Mouse (Mus musculus) heart, embryonic 14.5 days (tissue): ENCODE data around the gene Ndufb4. TPM values are rescaled to one million over a fixed set of nuclear protein-coding genes. Genes with fewer than 3 reads are reported as not detected.

Source experiments
- polyA plus RNA-seq: library from polyadenylated mRNA; unstranded; fragments of >200 nt; fragmentation: Nextera tagmentation; extraction: Ambion mirVana; gene quantifications from 2 replicates; pipeline ENCODE4 v1.2.1, GENCODE M21; 2014

Ndufb4 gene
- polyA plus RNA-seq, 1 experiment from 2014 or later = 116 TPM

Other genes starting within 250 kb of the Ndufb4 start
- 20.9 and 21.2 TPM in 2 replicates for gene Gtf2e1, start 114.7 kb downstream of the Ndufb4 start, polyA plus RNA-seq
- 25.6 and 26.3 TPM in 2 replicates for gene Rabl3, start 114.6 kb downstream of the Ndufb4 start, polyA plus RNA-seq
- 0.19 and 0.31 TPM in 2 replicates for gene Hgd, start 74.3 kb downstream of the Ndufb4 start, polyA plus RNA-seq
- 537 and 600 TPM in 2 replicates for gene Fstl1, start 122.4 kb upstream of the Ndufb4 start, polyA plus RNA-seq
- 3.3 and 4.9 TPM in 2 replicates for gene Gm36028, start 206.7 kb upstream of the Ndufb4 start, polyA plus RNA-seq
- 41.8 and 42.6 TPM in 2 replicates for gene Lrrc58, start 213.9 kb upstream of the Ndufb4 start, polyA plus RNA-seq